Mouse (Mus musculus): Measurements from ENCODE around the gene Tmem132e.

Tmem132e gene

DNA sequence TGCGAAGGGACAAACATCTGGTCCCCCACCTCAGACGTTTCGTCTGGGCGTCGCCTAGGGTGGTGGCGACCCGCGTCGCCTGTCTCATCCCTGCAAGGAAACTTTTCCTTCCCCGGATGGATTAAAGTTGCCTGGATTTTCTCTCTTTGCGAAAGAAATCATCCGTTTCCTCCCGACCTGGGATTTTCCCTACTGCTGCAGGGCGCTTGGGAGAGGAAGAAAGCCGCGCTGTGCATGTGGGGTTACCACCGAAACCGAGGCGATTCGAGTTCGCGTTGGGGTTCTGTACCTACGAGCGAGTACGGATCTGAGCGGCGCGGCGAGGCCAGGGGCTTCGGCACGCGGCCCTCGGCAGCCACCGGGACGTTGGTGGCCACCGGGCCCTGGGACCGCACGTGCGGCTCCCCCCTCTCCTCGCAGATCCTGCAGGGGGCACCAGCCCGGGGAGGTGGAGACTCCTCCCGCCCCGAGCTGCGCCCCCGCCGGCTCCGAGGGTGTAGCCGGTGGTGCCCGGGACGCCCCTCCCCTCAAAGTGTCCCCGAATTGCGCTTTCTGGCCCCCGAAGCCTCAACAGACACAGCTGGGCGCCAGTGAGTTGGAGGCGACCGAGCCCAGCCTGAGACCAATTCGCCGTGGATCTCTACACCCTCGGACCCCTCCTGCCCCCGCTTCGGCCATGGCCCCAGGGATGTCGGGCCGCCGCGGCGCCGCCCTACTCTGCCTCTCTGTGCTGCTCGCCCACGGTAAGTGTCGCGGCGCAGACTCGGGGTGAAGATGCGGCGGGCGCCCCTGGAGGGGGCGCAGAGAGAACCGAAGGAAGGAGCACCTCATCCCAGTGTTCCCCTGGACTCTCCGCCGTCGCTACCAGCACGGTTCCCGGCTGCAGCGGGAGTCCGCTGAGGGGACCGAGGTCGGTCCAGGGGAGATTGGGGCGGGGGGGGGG lies at the start of gene Tmem132e:
TSS of gene Tmem132e (plus strand) at position 530 of the 943 bp plus-strand sequence.
- DNase-seq (ENCODE audit: low spot score in 2 of 2) = no peak

DNA sequence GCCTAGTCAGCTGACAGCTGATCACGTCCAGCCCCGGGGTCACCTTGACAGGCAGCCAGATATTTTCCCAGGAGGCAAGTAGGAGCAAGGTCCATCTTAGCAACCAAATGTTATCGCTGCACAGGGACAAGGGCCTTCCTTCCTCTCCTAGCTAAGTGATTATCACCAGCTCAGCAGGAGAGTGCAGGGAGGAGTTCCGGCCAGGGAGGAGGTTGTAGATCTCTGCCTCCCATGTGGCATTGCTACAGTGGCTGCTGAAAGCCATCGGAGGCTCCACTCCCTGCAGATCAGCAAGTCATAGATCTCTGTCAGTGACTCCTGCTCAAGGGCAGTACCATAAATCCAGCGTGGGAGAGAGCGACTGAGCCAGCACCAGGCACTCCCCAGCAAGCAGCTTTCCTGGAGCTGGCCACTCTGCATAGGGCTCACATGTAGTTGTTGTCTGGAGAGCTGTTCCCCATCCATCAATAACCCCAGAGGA lies 48.7 kb upstream of the Tmem132e start:
- no peak for DNase-seq (ENCODE audit: low spot score in 2 of 2)

DNA sequence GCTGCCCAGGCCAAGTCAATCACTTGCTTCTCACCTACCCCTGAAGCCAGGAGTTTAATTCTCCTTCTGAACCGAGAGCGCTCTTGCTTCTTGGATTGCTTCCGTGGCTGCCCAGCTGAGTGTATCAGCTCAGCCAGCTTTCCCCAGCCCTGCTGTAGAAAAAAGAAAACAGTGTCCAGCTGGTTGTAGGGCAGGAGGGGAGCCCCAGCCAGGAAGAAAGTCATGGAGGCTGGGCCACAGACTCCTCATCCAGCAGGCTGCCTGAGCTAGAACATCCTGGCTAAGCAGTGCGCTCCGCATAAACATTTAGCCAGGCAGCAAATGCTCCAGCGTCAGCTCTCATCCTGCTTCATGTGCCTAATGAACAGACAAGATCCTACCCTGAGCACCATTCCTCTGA lies 48.3 kb upstream of the Tmem132e start:
- DNase-seq (ENCODE audit: low spot score in 2 of 2) = no peak

DNA sequence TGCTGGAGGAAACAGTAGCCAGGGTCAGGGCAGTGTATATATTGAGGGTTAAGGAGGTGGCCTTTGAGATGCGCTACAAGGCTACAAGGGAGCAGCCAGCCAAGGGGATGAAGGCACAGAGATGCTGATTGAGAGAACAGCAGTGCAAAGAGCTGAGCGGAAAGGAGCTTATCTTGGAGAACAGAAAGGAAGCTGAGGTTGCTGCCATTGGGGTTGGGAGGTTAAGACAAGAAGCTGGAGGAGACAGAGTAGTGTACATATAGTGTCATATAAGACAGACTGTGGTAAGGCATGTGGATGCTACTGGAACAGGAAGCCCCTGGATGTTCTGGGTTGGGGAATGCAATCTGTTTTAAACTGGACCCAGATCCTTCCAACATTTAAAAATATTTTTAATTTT lies 47.8 kb upstream of the Tmem132e start:
- no peak for DNase-seq (ENCODE audit: low spot score in 2 of 2)

DNA sequence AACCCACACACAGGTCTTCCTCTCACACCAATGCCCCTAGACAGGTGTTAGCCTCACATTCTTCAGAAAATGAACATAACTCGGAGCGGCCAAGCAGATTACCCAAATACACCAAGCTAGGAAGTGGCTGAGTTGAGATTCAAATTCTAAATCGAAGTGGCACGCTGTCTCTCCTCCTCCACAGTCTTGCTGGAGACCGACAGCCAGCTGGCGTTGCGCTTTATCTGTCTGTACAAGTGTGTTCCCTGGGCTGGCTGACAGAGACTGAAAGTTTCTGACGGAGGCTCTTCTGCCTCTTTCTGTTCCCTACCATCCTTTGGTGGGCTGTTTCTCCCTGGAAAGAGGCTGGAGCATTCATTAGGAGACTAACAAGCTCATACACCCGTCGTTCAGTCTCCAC lies 37.7 kb upstream of the Tmem132e start:
- DNase-seq (ENCODE audit: low spot score in 2 of 2) = no peak

DNA sequence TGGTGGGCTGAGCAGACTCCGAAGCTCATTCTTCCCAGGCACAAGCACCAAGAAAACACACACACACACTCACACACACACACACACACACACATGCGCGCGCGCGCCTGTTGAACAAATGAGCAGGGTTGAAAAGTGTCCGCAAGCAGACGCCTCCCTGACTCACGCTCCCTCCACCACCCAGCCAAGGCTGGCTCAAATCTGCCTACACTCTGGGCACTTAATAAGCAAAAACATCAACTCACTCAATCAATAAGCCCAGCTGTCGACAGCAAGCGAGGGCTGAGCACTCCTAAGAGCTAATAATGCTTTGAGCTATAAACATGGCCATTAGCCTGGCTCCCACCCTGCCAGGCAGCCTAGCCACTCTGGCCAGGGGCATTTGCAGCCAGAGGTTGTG lies 18.5 kb upstream of the Tmem132e start:
- DNase-seq (ENCODE audit: low spot score in 2 of 2) = no peak

DNA sequence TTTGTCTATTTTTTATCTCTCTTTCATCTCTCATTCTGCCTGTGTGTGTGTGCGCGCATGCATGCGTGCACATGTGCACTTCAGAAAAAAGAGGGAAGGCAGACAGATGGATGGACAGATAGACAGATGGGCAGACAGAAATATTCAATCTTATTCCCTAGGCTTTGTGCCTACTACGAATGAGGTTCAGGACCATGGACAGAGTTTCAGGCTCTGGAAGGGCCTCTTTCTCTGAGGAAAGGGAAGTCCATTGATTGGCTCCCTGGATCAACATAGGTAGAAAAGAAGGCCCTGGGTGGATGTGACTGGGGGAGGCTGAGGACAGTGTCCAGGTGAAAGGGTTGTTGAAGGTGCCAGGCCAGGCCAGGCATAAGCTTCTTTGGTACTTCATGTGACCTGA lies 17.1 kb upstream of the Tmem132e start:
- no peak for DNase-seq (ENCODE audit: low spot score in 2 of 2)

DNA sequence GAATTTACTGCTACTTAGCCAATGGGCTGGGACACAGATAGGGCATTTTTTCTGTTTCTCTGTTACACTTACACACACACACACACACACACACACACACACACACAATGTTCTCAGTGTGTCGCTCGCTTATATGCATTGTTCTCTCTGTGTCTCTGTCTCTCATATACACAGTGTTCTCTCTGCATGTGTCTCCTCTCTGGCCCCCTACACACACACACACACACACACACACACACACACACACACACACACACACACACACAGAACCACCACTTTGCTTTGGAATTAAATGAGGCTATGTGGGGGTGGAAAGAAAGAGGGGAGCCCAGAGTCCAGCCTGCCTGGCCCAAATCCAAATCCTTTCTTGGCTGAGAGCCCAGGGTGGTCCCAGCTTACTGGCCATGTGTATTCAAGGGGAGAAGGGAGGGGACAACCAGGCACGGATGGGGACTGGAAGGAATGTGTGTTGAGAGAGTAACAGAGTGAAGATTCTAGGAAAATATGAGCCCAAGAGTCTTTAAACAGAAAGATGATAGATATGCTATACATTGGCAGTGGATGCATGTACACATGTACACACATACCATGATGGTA lies 8.0 kb upstream of the Tmem132e start:
- DNase-seq (ENCODE audit: low spot score in 2 of 2) = no peak

DNA sequence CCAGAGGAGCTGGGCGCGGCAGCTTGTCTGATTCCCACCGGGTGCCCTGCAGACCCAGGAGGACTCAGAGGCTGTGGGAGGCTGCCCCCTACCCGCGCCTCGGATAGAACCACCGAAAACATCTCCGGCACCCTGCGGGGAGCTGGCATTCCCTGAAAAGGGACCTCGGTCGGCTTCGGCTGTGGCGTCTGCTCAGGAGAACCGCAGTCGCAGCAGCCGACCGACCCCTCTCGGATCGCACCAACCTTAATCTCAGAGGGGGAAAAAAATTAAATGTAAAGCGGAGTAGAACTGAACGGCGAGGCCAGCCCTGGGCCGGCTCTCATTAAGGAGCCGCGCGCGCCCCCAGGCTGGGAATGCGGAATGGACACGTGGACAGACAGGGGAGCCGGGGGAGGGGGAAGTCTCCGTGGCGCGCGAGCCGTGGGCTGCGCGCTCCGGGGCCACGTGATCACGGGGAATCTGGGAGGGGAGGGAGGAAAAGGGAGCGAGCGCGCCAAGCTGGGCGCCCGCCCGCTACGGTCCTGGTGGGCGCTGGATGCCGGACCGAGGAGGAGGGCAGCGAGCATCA lies 1.6 kb upstream of the Tmem132e start:
- no peak for DNase-seq (ENCODE audit: low spot score in 2 of 2)

DNA sequence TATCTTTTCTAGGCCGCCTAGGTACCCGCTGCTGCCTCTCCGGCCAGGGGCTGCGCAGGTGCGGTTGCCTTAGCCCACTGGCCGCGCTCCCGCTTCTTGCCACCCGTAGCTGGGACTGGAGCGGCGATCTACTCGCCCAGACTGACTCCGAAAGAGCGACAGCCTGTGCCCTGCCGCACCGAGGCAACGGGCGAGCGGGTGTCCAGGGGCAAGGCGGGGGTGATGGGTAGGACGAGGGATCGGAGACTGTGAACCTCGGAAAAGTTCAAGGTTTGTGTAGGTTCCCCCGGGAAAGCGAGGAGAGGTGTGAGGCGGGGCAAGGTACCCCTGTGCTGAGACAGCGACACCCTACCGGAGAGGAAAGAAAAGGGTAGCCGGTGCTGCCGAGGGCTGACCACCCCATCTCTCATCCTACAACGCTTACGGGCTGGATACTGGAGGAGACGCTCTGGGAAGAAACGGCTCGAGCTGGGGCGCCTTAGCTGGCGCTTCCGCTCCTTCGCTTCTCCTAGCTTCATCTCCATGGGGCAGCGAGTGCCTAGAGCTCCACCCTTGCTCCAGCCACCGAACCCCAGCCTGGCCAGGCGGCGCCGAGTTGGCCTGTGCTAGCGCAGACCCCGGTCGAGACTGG lies 874 bp upstream of the Tmem132e start:
- no peak for DNase-seq (ENCODE audit: low spot score in 2 of 2)

DNA sequence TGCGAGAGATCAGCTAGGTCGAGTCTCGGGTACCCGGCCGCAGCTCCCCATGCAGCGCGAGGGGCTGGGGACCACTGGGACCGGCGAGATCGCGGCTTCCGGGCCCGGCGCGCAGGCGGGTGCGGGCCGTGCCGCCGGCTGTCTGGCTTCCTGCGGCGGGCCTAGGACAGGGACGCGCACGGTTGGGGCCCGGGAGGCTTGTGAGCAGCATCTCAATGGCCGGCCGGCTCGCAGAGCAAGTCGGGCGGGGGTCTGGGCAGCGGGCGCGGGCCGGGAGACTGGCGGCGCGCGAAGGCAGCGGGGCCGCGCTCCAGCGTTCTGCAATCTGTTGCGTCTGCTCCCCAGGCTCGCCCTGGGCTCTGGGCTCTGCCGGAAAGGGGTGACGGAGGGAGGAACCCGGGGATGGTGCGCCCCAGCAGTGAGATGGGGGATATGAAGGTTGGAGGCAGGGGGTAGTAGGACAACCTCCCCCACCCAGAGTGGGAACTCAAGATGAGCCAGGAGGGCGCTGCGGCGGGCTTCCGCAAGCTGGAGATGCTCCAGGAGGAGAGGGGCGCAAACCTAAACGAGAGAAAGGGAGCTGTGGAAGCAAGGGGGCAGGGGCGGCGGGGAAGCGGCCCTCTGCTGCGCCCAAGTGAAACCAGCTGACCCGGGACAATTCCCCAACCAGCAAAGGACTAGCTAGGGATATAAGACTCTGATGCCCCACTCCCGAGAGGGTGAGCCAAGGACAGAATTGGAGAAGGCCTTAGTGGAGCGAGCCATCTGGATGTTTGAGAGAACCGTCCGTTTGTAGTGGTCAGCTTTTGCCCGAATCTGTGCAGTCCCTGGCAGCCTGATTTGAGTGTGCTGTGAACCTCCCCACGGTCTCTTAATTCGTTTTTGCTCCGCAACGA lies 944 bp downstream of the Tmem132e start:
- no peak for DNase-seq (ENCODE audit: low spot score in 2 of 2)

DNA sequence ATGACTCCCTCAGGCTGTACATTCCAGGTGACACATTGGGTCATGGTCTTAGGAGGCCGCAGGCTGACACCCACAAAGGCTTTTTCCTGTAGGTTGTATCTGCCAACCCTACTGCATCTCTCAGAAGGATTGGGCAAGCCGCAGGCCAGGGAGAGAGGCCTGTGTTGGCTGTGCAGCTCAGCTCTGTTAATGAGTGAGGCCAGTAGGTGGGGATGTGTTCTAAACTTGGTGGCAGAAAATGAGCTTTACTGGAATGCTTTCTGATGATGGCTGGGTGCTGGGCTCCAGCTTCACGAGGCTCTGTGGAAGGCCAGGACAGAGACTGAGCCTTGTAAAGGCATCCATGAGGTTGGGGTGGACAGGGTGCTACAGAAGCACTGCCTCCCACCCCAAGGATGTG lies 3.6 kb downstream of the Tmem132e start:
- DNase-seq (ENCODE audit: low spot score in 2 of 2) = no peak

DNA sequence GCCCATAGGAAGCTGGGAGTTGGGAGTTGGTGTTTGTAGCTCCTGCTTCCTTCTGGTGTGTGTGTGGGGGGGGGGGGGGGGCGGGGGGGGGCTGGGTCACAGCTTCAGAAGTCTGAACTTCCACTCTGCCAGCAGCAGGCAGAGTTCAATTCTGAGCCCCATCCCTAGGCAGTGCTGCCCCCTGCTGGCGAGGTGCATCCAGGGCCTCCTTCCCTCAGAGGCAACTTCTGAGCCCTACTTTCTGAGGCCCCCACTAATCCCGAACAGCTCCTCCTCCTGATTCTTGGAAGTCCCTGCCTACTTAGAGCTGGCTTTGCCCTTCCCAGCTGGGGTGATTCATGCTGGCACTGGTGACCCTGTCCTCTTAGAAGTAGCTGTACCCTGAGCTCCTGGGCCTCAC lies 10.9 kb downstream of the Tmem132e start:
- peak in 1 of 2 experiments; percentile 65 for DNase-seq (ENCODE audit: low spot score in 2 of 2)

DNA sequence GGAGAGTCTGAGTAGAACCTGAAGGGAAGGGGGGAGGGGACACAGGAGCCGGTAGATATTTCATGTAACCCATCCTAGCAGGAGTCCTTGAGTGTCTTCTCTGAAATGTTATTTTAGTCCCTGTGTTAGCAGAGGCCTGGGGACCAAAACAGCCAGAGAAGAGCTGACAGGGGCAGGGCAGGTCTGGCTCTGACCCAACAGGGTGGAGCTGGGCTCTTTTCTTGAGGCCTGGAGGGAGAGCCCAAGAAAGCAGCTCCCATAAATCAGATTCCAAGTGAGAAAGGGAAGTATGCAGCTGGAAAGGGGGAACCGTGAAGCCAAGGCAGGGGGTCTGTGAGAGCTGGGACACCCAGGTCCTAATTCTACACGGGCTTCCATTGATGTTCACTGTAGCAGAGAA lies 16.9 kb downstream of the Tmem132e start:
- no peak for DNase-seq (ENCODE audit: low spot score in 2 of 2)

DNA sequence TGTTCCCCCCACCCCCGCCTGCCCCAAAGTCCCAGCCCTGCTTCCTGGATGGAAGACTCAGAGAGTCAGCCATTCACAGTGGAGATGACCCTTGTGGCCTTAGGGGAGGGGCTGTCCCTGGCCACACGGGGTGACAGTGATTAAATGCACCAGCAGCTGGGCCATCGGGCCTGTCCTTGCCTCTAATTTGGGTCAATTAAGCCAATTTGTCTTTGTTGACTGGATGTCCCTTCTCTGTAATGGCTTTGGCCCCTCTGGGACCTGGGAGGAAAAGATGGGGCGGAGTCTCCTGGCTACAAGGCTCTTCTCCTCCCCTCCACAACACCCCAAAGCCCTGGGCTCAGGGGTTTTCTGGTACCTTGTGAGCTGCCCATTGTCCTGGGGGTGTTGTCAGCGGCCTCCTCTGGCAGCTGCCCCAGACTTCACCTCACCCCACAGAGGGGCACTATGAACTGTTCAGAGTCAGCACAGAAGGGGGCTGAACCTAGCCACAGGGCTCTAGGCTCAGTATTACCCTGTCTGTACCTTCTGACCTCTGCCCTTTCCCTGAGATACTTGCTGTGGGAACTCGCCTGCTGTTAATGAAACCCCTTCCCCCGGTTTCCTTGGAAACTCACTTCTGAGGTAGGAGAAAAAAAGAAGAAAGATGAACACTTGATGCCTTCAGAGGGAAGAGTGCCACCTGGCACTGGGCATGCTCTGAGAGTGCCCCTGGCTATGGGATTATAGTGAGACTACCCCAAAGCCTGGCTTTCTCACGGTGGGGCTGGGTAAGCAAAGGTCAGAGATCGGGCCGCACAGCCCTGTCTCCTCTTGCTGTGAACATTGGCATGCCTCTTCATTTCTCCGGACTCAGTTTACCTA lies 17.9 kb downstream of the Tmem132e start:
- DNase-seq (ENCODE audit: low spot score in 2 of 2) = no peak

DNA sequence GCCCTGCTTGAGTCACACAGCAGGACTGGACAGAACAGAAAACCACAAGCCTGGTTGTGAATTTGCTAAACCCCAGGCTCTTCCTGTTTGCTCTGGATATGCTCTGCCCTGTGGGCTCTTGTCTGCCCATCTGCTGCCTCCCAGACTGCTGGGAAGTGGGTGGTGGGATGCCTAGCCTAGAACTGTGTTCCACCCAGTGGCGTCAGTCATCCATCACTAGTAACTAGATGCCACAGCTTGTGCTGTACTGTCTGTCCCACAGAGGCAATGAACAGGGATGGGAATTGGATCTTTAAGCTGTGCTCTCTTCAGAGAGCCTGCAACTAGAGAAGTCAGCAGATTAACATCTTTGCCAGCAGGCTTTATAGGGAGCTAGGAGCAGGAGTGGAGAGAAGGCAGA lies 23.8 kb downstream of the Tmem132e start:
- no peak for DNase-seq (ENCODE audit: low spot score in 2 of 2)

DNA sequence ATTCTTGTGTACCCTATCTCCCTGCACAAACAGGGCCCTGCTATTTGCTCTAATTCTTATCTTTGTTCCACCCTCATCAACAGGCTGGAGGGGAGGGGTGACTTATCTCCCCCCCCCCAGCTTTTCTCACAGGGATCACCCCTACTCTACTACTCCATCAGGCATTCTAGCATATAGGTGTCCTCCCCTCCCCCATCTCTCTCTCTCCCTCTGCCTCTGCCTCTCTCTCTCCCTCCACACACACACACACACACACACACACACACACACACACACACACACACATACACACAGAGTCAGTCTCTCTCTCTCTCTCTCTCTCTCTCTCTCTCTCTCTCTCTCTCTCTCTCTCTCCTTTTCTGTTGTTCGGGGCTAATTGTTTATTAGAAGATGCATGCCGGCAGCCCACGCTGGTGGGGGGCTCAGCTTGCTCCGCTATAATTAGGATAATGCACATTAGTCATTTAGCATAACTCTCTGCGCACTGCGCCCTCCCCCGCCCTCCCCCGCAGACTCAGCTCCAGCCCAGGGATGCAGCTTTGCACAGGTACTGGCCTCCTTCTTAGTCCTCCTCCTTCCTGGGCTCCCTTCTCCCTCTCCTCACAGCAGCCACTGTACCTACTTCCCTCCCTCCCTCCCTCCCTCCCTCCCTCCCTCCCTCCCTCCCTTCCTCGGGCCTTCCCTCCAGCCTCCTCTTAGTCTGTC lies 29.8 kb downstream of the Tmem132e start:
- no peak for DNase-seq (ENCODE audit: low spot score in 2 of 2)

DNA sequence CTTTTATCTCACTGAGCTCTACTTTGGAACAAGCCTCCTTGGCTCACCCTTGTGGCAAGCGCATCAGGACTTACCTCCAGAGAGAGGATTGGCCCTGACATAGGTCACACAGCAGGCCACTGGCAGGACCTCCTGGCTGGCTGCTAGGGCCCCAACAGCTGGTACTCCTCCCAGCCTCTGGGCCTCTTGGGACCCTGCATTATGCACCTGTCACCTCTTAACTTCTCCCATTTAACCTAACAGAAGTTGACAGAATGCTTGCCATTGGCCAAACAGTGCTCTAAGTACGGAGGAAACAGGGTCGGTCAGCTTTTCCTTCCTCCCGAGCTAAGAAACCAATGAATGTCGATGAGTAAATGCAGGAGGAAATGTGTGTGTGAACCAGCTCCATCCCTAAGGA lies 33.2 kb downstream of the Tmem132e start:
- no peak for DNase-seq (ENCODE audit: low spot score in 2 of 2)

DNA sequence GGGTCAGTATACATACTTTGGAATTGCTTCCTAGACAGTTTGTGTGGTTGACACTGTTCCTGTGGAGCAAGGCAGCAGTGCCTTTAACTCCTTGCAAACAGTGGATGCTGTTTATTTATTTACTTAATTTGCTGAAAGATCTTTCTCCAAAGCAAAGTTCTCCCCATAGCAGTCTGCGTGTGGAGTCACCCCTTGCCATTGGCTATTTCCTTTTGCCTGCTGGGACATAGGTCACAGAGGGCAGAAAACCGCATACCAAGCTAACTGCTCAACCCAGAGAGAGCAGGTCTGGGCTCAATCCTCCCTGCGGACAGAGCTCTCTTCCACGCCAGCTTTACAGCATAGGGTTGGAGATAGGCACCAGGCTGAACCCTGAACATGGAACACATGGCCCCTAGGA lies 34.8 kb downstream of the Tmem132e start:
- DNase-seq (ENCODE audit: low spot score in 2 of 2) = no peak

DNA sequence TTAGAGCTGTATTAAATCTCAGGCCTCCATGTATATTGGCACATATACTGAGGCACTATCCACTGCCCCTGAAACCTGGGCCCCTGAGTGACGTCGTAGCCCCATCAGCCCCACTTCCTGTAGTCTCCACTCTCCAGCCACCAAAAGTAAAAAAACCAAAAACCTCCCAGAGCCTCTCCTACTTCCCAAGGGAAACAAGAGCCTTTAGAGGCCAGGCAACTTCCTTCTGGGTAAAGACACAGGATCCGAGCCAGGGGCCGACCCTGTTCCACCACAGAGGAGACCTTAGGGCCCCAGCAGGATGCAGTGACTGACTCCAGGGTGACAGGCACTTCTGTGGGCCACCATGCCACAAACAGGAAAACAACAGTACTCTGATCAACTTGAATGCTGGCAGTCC lies 40.1 kb downstream of the Tmem132e start:
- no peak for DNase-seq (ENCODE audit: low spot score in 2 of 2)

All from urinary bladder, postnatal 4 days (tissue).